Mouse (Mus musculus) liver, embryonic 18 days (tissue): ENCODE measurements around the gene Sec16a. TPM values are rescaled to one million over a fixed set of nuclear protein-coding genes. Genes with fewer than 3 reads are reported as not detected.

Source experiments
- polyA plus RNA-seq: library from polyadenylated mRNA; depleted of rRNA; stranded (reverse); fragments of >200 nt; gene quantifications from 2 replicates; pipeline ENCODE4 v1.2.3, GENCODE M21; 2012; rRNA removed

Gene Sec16a
- polyA plus RNA-seq = 16.5 and 19.2 TPM in 2 replicates

GRCm38 (mm10) chr2:26444946-26445665 is at the start of gene Sec16a:
TSS of gene Sec16a (minus strand) at chr2:26445216.

GRCm38 (mm10) chr2:26408515-26409356 is 36.3 kb downstream of the Sec16a start, which contains the start of gene Inpp5e:
TSS of gene Inpp5e (minus strand) at chr2:26409203.

GRCm38 (mm10) chr2:26389154-26389690 is 55.8 kb downstream of the Sec16a start, which contains the start of the genes Entr1 and Pmpca:
TSS of gene Entr1 (minus strand) at chr2:26389316.
TSS of gene Pmpca (plus strand) at chr2:26389339.

GRCm38 (mm10) chr2:26380131-26380771 is 64.8 kb downstream of the Sec16a start, which contains the start of gene Snapc4:
TSS of gene Snapc4 (minus strand) at chr2:26380653.

GRCm38 (mm10) chr2:26360772-26361171 is 84.2 kb downstream of the Sec16a start, which contains the start of gene Card9:
TSS of gene Card9 (minus strand) at chr2:26360918.

Other genes with a start within 250 kb of the Sec16a start
- gene Lhx3, start 236.9 kb downstream of the Sec16a start, polyA plus RNA-seq = not detected in 2 replicates
- 4.8 and 5.4 TPM in 2 replicates for gene Qsox2, start 207.7 kb downstream of the Sec16a start, polyA plus RNA-seq
- 0.06 and 0.08 TPM in 2 replicates for gene Ccdc187, start 150.7 kb downstream of the Sec16a start, polyA plus RNA-seq
- gene Gpsm1, start 129.7 kb downstream of the Sec16a start, polyA plus RNA-seq = 2.7 and 3.2 TPM in 2 replicates
- gene Dnlz, start 93.1 kb downstream of the Sec16a start, polyA plus RNA-seq = 7.0 and 7.3 TPM in 2 replicates
- 9.9 and 14.2 TPM in 2 replicates for gene Card9, start 84.3 kb downstream of the Sec16a start, polyA plus RNA-seq
- 9.1 and 9.5 TPM in 2 replicates for gene Snapc4, start 64.6 kb downstream of the Sec16a start, polyA plus RNA-seq
- gene Entr1, start 55.9 kb downstream of the Sec16a start, polyA plus RNA-seq = 33.9 and 35.0 TPM in 2 replicates
- 33.4 and 35.6 TPM in 2 replicates for gene Pmpca, start 55.9 kb downstream of the Sec16a start, polyA plus RNA-seq
- gene Inpp5e, start 36.0 kb downstream of the Sec16a start, polyA plus RNA-seq = 6.1 and 7.1 TPM in 2 replicates
- 2.4 and 3.3 TPM in 2 replicates for gene Notch1, start 71.4 kb upstream of the Sec16a start, polyA plus RNA-seq
- gene Egfl7, start 134.8 kb upstream of the Sec16a start, polyA plus RNA-seq = 98.2 and 103 TPM in 2 replicates
- gene Gm20532, start 141.4 kb upstream of the Sec16a start, polyA plus RNA-seq = not detected in 2 replicates
- 113 and 116 TPM in 2 replicates for gene Agpat2, start 159.2 kb upstream of the Sec16a start, polyA plus RNA-seq
- gene Fam69b, start 183.2 kb upstream of the Sec16a start, polyA plus RNA-seq = 0.87 and 1.0 TPM in 2 replicates
- not detected in 2 replicates for gene Lcn4, start 226.1 kb upstream of the Sec16a start, polyA plus RNA-seq